Mouse (Mus musculus) granulocyte monocyte progenitor cell, adult 5-6 weeks (primary cell): Measurements from ENCODE around the gene Cntnap2. TPM values are rescaled to one million over a fixed set of nuclear protein-coding genes. Genes with fewer than 3 reads are reported as not detected.

Source experiments
- ATAC-seq: replicated peaks from 2 replicates; pipeline ENCODE4 v1.8.0; 2016; ENCODE audit warnings: mild to moderate bottlenecking, moderate TSS enrichment, inconsistent platforms; ENCODE audit not compliant: poor library complexity, severe bottlenecking
- total RNA-seq, 2 experiments: library from RNA; stranded (forward) in 1 of 2; stranded (reverse) in 1 of 2; fragments of 200-712, 200-1000 nt in 1 of 2; fragments of >200 nt in 1 of 2; fragmentation: Nextera tagmentation in 1 of 2; gene quantifications; 2 replicates each; pipeline ENCODE4 v1.2.3; 2014 to 2017

Gene Cntnap2
- total RNA-seq, 2 experiments from 2014 or later, result not detected

GRCm38 (mm10) chr6:46166837-46167236 lies 1107.7 kb downstream of the Cntnap2 start:
- no peak for ATAC-seq

- ATAC-seq, result no peak
These were observed 1138.1 kb downstream of the Cntnap2 start for GRCm38 (mm10) chr6:46197298-46197697.

GRCm38 (mm10) chr6:46201828-46202227 lies 1142.7 kb downstream of the Cntnap2 start:
- ATAC-seq, result no peak

GRCm38 (mm10) chr6:46205531-46205930 lies 1146.4 kb downstream of the Cntnap2 start:
- no peak for ATAC-seq

- ATAC-seq, result no peak
These were observed 1173.7 kb downstream of the Cntnap2 start for GRCm38 (mm10) chr6:46232889-46233288.

GRCm38 (mm10) chr6:46240349-46240748 lies 1181.2 kb downstream of the Cntnap2 start:
- no peak for ATAC-seq

GRCm38 (mm10) chr6:46263171-46263570 lies 1204.0 kb downstream of the Cntnap2 start:
- no peak for ATAC-seq

- ATAC-seq, result no peak
These were observed 1287.8 kb downstream of the Cntnap2 start for GRCm38 (mm10) chr6:46346946-46347345.

- no peak for ATAC-seq
These were observed 1301.9 kb downstream of the Cntnap2 start for GRCm38 (mm10) chr6:46361091-46361490.

GRCm38 (mm10) chr6:46362156-46362555 lies 1303.0 kb downstream of the Cntnap2 start:
- ATAC-seq, result no peak

GRCm38 (mm10) chr6:46398725-46399589 lies 1339.8 kb downstream of the Cntnap2 start:
- ATAC-seq, result no peak

GRCm38 (mm10) chr6:46414154-46414553 lies 1355.0 kb downstream of the Cntnap2 start:
- no peak for ATAC-seq

- ATAC-seq, result no peak
These were observed 1355.4 kb downstream of the Cntnap2 start for GRCm38 (mm10) chr6:46414562-46414961.

GRCm38 (mm10) chr6:46419827-46420226 lies 1360.7 kb downstream of the Cntnap2 start:
- no peak for ATAC-seq

- ATAC-seq, result no peak
These were observed 1361.2 kb downstream of the Cntnap2 start for GRCm38 (mm10) chr6:46420349-46420748.

GRCm38 (mm10) chr6:46428231-46428630 lies 1369.1 kb downstream of the Cntnap2 start:
- ATAC-seq, result no peak

- no peak for ATAC-seq
These were observed 1391.9 kb downstream of the Cntnap2 start for GRCm38 (mm10) chr6:46450917-46451638.

GRCm38 (mm10) chr6:46472683-46473082 lies 1413.5 kb downstream of the Cntnap2 start:
- no peak for ATAC-seq

- no peak for ATAC-seq
These were observed 1425.2 kb downstream of the Cntnap2 start for GRCm38 (mm10) chr6:46484392-46484791.

GRCm38 (mm10) chr6:46502786-46503185 lies 1443.6 kb downstream of the Cntnap2 start:
- ATAC-seq, result no peak

- no peak for ATAC-seq
These were observed 1453.7 kb downstream of the Cntnap2 start for GRCm38 (mm10) chr6:46512841-46513240.
